Mouse (Mus musculus): ENCODE data around the gene Ptprf.
A peak's percentile ranks its signal among the peaks of the same experiment; 100 is the strongest.

Ptprf gene

DNA sequence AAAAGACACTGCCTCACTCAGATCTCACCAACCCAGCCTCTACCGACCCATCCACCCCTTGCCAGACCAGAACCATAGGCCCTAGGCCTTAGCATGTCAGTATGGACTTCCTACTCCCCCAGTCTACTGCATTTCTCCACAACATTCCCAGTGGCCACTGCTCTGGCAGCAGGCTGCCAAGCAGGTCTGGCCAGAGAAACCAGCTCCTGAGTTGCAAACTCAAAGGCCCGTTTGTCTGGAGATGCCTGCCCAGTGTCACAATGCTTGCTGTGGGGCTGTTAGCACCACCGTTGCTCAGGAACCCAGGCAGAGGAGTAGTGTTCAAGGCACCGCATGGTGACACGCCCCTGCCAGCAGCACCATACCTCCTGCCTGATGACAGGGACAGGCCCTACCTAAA, 5.0 kb downstream of the Ptprf start:
- DNase-seq (ENCODE audit: low read depth, low spot score) = no peak

DNA sequence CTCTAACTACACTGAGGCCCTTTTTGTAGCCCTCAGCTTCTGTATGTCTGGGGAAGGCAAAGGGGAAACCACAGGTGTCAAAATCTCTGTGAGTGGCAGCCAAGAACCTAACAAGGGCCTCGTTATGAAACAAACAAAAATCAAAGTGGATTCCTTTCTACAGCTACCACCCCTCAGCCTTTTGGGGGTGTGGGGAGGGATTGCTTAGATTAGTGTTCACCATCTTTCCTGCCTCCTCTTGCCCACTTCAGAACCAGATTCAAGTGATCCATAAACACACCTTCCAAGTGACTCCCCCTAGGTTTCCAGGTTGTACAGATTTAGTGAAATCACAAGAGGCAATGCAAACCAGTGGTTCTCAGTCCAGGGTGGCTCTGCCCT, 9.0 kb downstream of the Ptprf start:
- DNase-seq (ENCODE audit: low read depth, low spot score) = no peak

DNA sequence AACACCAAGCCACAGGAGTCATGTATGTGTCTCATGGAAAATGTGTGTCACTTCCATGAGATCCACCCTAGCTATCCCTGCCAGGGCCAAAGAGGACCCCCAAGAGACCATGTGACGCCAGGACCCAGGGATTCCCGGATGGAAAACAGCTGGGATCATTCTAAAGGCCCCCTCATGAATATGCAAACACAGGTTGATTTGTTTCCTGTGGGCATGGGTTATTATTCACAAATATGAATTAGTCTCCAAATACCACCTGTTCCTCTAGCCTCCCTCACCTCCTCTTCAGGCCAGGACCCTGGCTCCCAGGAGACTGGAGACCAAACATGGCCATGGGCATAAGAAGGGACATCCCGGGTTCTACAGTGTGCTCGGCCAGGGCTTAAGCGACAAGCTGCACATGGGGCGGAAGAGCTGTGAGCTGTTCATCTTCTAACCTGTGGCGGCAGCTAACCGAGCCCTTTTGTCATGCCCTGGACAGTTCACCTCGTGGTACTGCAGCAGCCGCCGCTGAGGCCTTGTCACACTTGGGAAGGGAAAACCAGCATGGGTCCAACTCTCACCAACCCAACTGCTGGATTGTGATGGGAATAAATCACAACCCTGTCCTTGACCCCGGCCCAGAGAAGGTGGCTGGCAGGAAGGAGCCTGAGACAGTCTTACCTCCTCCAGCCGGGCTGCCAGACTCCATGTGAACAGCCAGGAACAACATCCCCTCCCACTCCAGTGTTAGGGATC, 9.6 kb downstream of the Ptprf start:
- DNase-seq (ENCODE audit: low read depth, low spot score) = peak; percentile 87

DNA sequence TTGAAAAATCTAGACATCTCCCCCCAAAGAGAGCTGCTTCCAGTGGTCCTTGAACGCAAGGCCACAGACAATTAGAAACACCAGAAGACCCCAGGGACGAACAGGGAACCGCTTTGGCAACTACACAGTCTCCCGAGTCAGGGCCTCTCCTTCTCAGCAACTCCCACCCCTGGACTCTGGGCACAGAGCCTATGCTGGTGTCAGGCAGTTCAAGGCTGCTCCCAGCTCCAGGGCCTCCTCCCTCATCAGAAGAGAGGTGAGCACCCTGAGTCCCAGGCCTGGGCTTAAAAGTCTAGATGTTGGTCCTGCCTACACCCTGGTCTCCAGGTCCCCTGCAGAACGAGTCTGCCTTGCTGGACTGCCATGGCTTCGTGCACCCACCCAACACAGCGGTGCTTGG, 10.7 kb downstream of the Ptprf start:
- DNase-seq (ENCODE audit: low read depth, low spot score) = no peak

DNA sequence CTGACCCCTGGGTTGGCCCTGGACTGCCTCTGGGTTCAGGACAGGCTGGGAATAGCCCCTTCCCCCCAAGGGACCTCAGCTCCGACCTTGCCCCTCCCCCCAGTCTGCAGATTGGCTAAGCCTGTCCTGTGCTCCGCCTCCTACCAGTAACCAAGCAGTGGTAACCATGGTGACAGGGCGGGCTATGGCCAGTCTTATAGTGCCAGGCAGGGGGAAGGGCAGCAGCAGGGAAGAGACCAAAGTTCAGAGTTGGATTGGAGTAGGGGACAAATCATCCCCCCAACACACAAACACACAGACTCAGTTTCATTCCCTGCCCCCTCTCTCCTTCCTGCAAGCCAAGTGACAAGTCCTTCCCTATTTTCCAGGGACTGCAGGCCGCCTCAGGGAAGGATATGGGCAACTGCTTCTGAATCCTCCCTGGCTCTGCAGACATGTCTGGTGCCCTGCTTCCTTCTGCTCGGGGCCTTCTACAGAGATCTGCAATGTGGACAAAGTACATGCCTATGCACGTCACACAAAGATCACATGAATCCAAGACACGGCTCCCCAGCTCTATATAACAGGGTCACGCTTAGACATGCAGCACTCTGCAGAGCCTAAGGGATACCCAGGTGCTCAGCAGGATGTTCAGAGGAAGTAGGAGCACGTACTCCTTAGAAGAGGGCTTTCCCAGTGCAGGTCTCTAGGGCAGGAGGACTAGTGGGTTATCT, 14.5 kb downstream of the Ptprf start:
- DNase-seq (ENCODE audit: low read depth, low spot score) = peak; percentile 93

DNA sequence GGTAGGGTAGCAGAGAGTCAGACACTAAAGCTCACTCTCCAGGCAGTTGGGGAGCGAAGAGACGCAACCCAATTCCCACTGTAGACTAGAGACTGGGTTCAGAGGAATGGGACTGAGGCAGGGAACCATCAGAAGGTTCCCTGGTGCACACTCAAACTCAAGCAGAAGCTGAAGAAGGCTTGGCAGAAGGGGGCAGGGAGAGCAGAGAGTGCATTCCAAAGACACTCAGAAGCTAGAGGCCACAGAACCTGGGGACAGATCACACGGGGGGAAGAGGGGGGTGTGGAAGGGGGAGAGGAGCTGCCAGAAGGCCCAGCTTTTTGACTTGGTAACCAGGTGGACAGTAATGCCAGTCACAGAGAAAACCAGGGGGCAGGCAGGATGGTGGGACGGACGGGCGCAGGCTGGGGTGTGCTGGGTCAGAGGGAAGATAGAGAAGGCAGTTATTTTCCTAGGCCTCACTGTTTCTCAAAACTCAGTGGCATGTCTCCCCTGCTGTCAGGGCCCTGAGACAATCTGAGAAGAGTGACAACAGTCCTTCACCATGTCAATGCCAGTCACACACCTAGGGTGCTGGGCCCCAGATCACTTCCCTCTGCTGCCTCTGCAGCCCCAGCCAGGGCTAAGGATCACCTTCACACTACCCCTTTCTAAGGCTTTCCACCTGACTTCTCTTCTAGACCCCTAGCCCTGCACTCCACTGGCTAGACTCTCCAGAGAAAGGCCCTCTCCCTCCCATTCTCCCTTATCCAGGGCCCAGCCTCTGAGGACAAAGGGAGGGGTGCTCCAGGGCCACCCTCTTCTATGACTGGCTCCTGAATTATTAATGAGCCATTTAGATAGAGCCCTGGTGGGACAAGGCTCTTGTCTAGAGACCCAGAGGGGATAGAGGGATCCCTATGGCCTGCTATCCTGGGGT, 15.3 kb downstream of the Ptprf start:
- DNase-seq (ENCODE audit: low read depth, low spot score) = no peak

DNA sequence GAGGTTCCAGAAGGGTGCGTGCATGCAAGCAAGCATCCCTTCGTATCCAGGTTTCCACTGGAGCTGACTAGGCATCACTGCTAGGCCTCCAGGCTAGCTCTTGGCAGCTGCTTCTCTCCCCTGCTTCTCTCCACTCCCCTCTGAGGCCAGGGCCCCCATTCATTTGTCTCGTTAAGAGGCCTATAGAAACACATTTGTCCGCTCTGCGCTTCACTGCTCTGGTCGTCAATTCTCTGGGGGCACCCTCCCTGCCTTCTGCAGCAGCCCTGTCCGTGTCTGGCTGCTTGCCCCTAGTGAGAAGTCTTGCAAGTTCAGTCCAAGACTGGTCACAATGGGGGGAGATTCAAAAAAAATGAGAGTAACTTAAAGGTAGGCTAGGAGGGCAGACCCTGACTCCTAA, 16.7 kb downstream of the Ptprf start:
- no peak for DNase-seq (ENCODE audit: low read depth, low spot score)

DNA sequence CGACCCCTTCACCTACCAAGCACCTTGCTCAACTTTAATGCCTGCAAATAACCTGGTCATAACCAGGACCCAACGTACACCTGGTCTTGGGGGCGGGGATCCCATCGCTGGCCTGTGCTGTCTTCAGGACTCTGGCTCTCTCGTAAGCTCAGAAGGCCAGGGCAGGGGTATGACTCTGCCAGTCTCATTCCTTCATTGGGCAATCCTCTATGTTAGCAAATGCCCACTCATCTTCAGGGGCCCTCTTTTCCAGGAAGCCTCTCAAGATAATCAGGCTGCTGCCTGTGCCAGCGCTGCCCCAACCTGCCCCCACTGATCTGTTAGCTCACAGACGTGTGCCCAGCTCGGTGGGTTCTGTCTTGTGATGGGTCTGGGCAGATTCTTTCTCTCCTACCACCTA, 17.2 kb downstream of the Ptprf start:
- no peak for DNase-seq (ENCODE audit: low read depth, low spot score)

DNA sequence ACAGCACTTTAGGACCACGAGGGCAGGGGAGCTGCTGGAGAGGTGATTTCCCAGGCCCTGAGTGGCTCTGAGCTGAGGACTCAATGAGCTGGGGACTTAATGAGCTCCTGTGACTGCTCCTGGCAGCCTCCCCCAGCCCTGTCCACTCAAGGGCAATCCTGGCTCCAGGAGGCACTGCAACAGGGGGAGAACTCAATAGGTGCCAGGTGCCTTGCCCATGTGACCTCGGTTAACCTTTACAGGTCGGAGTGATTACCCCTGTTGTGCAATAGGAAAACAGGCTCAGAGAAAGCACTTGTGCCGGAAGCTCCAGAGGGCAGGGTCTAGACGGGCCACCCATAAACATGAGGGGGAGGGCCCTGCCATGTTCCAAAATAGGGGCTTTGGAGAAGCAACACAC, 17.7 kb downstream of the Ptprf start:
- DNase-seq (ENCODE audit: low read depth, low spot score) = no peak

DNA sequence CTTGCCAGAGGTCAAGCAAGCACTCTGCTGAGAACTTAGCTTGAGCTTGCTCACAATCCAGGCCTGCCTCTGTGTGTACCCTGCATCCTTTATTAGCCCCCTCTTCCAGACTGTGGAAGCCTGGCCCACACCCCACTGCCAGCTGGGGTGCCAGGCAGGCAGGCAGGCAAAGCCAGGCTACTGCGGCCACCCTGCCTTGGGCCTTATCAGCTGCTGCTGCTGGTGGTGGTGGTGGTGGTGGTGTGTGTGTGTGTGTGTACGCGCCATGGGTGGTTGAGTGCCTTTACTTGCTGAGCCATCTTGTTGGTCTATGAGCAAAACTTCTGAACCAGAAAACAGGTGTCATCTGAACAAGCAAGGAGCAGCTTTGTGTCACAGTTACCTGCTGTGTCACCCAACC, 18.3 kb downstream of the Ptprf start:
- DNase-seq (ENCODE audit: low read depth, low spot score) = no peak

DNA sequence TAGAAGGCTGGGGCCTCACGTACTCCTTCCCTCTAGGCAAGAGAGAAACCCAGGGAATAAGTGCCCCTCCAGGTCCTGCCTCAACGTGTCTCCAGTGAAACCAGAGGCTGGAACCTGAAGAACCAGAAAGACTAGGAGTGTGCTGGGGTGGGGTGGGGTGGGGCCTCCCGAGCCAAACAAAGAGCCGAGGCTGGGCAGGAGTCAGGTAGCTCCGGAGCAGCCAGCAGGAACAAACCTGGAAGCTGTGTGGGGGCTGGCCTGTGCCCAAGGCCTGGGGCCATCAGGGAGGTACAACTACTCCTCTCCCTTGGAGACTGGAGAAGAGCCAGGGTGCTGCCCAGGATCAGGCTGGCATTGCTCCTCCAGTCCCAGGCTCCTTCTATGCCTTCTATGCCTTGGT, 18.9 kb downstream of the Ptprf start:
- DNase-seq (ENCODE audit: low read depth, low spot score) = no peak

DNA sequence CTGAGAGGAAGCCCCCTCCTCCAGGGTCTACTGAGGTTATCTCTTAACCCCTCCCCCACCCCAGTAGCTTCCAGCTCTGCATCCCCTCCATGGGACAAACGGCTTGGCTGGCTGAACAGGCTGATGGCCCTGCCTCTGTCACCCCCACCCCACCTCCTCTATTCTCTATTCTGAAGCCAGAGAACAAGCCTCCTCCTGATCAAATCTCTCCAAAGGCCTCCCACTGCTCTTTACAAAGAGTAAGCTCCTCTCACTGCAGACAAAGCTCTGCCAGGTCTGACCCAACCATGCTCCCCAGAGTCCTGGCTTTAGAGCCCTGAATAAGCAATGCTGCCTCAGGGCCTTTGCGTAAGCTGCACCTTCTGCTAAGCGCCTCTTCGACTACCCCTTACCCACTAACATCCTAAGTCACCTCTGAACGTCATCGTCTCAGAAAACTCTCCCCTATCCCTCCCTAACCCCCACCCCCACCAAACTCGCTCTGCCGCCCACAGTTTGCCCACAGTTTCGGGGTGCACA, 19.6 kb downstream of the Ptprf start:
- DNase-seq (ENCODE audit: low read depth, low spot score) = peak; percentile 40

DNA sequence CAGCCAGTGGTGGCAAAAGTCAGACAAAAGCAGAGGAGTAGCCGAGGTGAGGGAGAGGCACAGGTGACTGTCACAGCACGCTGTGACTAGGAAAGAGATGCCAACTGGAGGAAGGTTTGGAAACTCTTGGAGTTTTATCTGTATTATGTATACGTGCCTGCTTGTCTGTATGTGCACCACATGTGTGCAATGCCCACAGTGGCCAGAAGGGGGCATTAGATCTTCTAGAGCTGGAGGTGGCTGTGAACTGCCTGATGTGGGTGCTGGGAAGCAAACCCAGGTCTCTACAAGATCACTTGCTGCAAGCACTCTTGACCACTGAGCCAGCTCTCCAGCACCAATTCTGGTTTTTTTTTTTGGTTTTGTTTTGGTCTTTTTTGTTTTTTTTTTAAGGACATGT, 20.5 kb downstream of the Ptprf start:
- DNase-seq (ENCODE audit: low read depth, low spot score) = peak; percentile 88

DNA sequence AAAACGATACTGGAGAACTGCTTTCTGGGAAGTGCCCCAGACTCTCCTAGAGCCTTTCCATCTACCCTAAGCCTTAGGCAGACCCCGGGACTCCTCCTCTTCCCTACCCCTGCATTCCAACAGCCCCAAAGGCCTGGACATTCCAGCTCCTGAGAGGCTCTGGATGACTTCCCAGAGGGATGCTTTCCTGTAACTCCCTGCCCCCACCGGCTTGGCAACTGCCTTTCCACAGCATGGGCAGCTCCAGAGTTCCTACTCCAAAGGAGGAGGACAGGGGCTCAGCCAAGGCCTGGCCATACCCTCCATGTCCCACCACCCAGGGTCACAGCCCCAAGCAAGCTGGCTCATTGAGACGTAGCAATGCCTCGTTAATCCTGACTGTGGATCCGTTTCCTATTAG, 21.2 kb downstream of the Ptprf start:
- DNase-seq (ENCODE audit: low read depth, low spot score) = no peak

DNA sequence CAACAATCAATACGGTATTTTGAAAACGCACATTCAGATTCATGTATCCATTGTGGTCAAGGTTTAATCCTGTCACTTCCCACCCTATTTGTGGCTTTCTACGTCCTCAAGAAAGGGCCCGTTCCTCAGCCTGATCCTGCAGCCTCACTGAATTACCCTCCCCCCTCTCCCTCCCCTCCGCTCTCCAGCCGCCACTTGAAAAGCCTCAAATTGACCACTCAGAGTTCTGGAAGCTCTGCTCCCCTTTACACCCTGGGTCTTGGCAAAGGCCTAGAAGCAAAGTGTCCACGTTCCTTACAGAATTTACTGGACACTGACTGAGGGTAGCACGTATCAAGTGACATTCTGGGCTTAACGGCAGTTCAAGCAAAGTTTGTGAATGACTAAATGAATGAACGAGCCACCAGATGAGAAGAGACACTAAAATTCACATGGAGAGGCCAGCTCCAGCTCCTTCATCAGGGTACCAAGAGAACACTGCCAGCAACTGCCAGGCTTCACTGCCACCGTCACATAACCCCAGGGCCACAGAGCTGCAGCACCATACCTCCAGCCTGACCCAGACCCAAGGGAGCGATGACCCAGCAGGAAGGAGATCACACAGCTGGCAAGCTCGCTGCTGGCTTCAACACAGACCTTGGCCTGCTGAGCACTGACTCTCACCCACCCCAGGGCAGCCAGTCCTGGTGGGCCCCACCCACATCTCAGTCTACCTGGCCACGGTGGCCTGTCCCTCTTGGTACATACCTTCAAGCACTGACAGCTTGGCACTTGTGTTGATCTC, 22.6 kb downstream of the Ptprf start:
- no peak for DNase-seq (ENCODE audit: low read depth, low spot score)

DNA sequence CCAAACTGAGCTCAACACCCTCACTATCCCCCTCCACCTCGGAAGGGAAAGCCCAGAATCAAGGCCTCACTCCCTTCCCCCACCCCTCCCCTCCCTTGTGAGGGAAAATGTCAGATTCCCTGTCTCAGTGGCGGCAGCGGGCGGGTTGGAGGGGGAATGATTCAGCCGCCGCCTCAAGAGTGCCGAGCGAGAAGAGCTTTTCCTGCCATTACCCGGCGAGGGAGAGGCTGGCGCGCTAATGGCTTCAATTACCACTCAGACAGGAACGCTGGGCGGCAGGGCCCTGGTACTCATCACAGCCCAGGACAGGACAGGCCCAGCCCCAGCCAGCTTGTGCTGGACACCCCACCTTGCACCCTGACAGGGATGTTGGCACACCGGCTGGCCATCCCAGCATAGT, 25.6 kb downstream of the Ptprf start:
- peak; percentile 38 for DNase-seq (ENCODE audit: low read depth, low spot score)

DNA sequence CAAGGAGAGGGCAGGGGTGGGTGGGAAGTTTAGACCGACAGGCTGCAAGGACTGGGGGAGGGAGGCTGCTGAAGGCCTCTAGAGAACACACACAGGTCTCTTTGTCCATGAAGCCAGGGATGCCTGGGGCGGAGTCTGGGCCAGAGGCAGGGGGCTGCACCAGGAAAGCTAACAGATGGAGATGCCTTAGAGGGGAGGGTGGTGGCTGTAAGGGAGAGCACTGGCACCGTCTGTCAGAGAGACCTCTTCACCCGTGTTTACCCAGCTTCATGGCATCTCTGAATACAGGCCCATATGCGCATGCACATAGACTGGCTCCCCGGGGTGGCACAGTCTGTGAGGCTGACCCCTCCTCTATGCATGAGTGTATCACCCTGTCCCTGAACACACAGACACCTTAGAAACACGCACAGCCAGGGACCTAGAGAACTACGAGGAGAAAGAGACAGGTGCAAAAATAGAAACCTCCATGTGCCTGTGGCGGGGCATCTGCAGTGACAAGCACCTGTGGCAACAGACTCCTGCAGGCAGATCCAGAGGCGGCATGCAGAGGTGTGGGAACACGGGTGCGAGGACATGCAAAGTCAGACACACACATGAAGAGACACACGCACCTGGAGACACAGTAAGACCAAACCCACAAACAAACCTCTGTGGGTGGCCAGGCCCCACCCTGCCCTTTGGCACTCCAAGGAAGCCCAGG, 29.3 kb downstream of the Ptprf start:
- DNase-seq (ENCODE audit: low read depth, low spot score) = no peak

DNA sequence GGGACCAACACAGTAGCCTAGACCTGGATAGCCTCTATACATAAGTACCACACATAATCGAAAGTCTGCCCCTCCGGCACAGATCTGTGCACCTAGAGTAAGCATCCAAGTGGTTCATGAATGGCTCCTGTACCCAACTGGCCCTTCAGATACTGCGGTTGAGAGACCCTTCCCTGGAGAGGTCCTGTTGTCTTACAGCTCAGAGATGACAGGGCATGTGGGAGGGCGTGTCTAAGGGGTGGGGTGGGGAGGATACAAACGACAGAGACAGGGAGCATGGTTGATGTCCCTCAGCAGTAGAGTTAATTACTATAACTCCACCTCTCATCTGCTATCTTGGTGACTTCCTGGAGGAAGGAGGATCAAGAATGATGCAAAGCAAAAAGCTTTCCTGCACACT, 29.9 kb downstream of the Ptprf start:
- no peak for DNase-seq (ENCODE audit: low read depth, low spot score)

DNA sequence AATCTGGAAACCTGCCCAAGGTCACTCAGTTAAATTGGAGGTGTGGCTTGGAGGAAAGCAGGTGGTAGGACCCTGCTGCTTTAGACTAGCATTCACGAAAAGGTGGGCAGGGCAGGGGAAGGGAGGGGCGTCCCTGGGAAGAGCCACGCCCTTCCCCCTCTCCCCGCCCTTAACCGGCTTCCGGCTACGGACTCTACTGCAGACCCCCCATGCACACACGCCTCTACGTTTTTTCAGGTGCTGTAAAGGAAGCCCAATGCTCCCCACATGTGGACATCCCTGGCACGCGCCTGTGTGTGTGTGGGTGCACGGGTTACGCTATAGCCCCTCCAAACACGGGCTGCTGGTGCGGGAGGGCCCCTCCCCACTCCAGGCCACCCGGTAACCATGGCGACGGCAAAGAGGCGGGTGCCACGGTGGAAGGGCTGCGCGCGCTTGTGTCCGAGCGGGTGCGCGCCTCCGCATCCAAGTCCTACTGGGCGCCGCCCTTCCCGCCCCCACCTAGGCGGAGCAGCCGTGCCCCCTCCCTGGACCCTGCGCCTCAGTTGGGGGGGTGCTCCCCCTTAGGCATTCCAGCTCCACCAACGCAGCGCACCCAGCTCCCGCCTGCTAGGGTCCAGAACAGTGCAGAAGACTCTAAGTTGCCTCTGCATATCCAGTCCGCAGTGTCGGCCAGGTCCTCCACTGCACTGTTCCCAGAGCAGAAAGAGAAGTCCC, 30.5 kb downstream of the Ptprf start:
- peak; percentile 87 for DNase-seq (ENCODE audit: low read depth, low spot score)

Data from ZHBTc4 (cell line).